Mouse (Mus musculus) embryonic facial prominence, embryonic 15.5 days (tissue): ENCODE data around the gene Fat1. TPM values are rescaled to one million over a fixed set of nuclear protein-coding genes. Genes with fewer than 3 reads are reported as not detected.
A peak's percentile ranks its signal among the peaks of the same experiment; 100 is the strongest.

ENCODE experiments used
- ATAC-seq: fragments of 200-750 bp; cut with Nextera tagmentation; 2 replicates; pipeline ENCODE4 v1.8.0; 2017; ENCODE audit warnings: low read depth, moderate TSS enrichment; ENCODE audit not compliant: insufficient number of reproducible peaks, low FRiP score, low TSS enrichment
- H3K27ac ChIP-seq: fragments of 300-500 bp; sonication (generic); replicated peaks from 2 replicates; pipeline ENCODE4 v1.5.1; 2015; ENCODE audit warnings: mild to moderate bottlenecking, inconsistent platforms
- H3K27me3 ChIP-seq: fragments of 300-500 bp; sonication (generic); 2 replicates; pipeline ENCODE4 v1.6.1; 2015; ENCODE audit warnings: inconsistent platforms
- H3K36me3 ChIP-seq: fragments of 300-500 bp; sonication (generic); 2 replicates; pipeline ENCODE4 v1.6.1; 2015; ENCODE audit warnings: mild to moderate bottlenecking, inconsistent platforms
- H3K4me1 ChIP-seq: fragments of 300-500 bp; sonication (generic); 2 replicates; pipeline ENCODE4 v1.6.1; 2015; ENCODE audit warnings: inconsistent platforms
- H3K4me2 ChIP-seq: fragments of 300-500 bp; sonication (generic); replicated peaks from 2 replicates; pipeline ENCODE4 v1.6.1; 2015; ENCODE audit warnings: mild to moderate bottlenecking, inconsistent platforms
- H3K4me3 ChIP-seq: fragments of 300-500 bp; sonication (generic); replicated peaks from 2 replicates; pipeline ENCODE4 v1.5.1; 2015; ENCODE audit warnings: mild to moderate bottlenecking, inconsistent platforms
- H3K9ac ChIP-seq: fragments of 300-500 bp; sonication (generic); 2 replicates; pipeline ENCODE4 v1.6.1; 2015; ENCODE audit warnings: inconsistent platforms
- H3K9me3 ChIP-seq: fragments of 300-500 bp; sonication (generic); replicated peaks from 2 replicates; pipeline ENCODE4 v1.6.1; 2016; ENCODE audit warnings: inconsistent platforms
- WGBS: fragments of 180-500 bp; shearing (Covaris S2); methylation state at CpG from one replicate; pipeline ENCODE4 v1.1.7; 2015; 5-methylcytosine and 5-hydroxymethylcytosine counted together
- polyA plus RNA-seq: library from polyadenylated mRNA; unstranded; fragments of >200 nt; fragmentation: Nextera tagmentation; extraction: Ambion mirVana; gene quantifications from 2 replicates; pipeline ENCODE4 v1.2.1, GENCODE M21; 2015

The Fat1 gene
- polyA plus RNA-seq, 1 experiment from 2014 or later, result 24.8 TPM

DNA sequence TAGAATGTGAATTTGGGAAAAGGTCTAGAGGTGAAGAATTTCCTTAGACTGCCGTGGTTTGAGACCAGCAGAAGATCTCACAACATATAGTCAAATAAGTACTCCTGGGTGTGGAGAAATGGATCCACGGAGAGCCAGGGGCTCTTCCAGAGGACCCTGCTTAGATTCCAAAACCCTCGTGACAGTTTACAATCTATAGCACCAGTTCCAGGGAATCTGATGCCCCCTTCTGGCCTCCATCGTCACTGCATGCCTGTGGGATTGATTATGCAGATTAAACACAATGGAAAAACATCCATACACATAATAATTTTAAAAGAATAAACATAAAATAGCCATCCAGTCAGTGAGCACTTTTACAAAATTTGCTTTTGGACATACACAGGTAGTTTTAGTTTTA lies 75.4 kb downstream of the Fat1 start:
- ATAC-seq, result no peak
- Histone ChIP-seq H3K4me3 (no peak overlapping the region), H3K9me3 (no peaks in the 10 kb centered on the region), H3K4me1 (no peaks in the 10 kb centered on the region), H3K27ac (no peak overlapping the region), H3K4me2 (no peak overlapping the region), H3K27me3 (no peaks in the 10 kb centered on the region), H3K9ac (no peak overlapping the region), H3K36me3 (peaks cover 53% of the 10 kb centered on the region)
- 26% methylated on average over 4 of the region's 4 CpGs for WGBS

DNA sequence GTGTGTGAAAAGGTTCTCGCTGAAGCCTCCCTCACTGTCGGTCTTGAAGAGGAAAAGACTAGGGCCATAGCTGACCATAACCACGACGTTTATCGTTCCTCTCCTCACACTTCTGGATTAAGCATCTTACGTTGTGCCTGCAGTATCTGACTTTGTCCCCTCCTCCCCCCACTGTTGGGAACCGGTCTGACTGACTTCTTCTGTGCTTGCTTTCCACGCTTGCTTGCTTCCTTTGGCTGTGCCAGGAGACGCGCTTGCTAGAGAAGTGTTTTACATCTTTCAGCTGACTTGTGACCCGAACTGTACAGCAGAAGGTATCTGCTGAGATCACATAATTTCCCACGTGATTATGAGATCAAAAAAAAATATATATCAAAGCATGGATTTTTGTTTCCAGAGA lies 76.5 kb downstream of the Fat1 start:
- H3K9me3 ChIP-seq, result no peaks in the 10 kb centered on the region
- H3K4me1 ChIP-seq, result no peaks in the 10 kb centered on the region
- no peak overlapping the region for H3K4me2 ChIP-seq
- WGBS, result 83% methylated on average over 12 of the region's 12 CpGs
- no peak overlapping the region for H3K27ac ChIP-seq
- H3K27me3 ChIP-seq, result no peaks in the 10 kb centered on the region
- H3K36me3 ChIP-seq, result peaks cover 55% of the 10 kb centered on the region
- no peak for ATAC-seq
- no peak overlapping the region for H3K9ac ChIP-seq
- no peak overlapping the region for H3K4me3 ChIP-seq

DNA sequence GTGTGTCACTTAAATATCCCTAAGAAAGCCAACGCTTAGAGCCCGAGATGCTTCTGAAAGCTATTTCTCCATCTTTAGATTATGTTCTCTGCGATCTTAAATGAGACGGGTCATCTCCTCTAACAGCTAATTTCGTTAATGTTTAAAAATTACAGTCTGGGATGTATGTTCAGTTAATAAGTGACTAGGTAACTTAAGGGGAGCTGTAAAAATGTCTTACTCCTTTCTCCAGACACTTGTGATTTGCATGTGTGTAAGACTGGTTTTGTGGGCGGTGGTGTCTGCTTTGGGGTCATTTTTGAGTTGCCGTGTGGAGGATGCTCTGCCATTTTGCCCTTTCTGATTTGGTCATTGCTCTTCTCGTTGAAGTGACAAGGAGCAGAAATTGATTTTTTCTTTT lies 78.6 kb downstream of the Fat1 start:
- 93% methylated on average over 8 of the region's 8 CpGs for WGBS
- Histone ChIP-seq H3K4me1 (no peaks in the 10 kb centered on the region), H3K36me3 (peaks cover 66% of the 10 kb centered on the region)

DNA sequence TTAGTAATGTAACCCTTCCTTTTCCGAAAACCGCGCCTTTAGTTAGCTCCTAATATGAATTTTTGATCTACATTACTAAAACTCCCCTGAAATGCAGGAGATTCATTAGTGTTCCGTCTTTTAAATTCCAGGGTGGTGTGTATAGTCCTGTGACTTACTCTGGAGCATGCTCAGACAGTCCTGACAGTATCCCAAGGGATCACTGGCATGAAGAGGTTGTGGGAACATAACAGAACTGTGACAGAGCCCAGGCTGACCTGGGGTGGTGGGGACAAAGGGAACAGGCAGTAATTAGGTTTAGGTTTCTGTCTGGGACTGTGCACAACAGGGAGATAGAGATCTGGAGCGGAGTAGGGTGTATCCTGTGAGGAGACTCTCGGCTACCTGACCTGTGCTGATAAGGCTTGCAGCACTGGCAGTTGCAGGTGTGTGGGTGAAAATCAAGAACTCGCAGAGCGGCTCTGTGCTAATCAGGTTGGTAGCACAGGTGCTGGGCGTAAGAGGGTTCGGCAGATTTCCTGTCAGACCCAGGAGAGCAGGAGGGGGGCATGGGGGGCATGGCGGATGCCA lies 79.3 kb downstream of the Fat1 start:
- H3K9me3 ChIP-seq, result no peaks in the 10 kb centered on the region
- H3K4me3 ChIP-seq, result no peak overlapping the region
- ATAC-seq, result no peak
- no peaks in the 10 kb centered on the region for H3K27me3 ChIP-seq
- WGBS, result 86% methylated on average over 11 of the region's 11 CpGs
- H3K9ac ChIP-seq, result no peak overlapping the region
- H3K4me2 ChIP-seq, result no peak overlapping the region
- no peaks in the 10 kb centered on the region for H3K4me1 ChIP-seq
- H3K27ac ChIP-seq, result no peak overlapping the region
- H3K36me3 ChIP-seq, result peaks cover 71% of the 10 kb centered on the region

More for the DNA sequence above, 78.6 kb downstream of the Fat1 start:
- Histone ChIP-seq H3K4me2 (no peak overlapping the region), H3K4me3 (no peak overlapping the region), H3K9me3 (no peaks in the 10 kb centered on the region), H3K27ac (no peak overlapping the region), H3K9ac (no peak overlapping the region), H3K27me3 (no peaks in the 10 kb centered on the region)
- ATAC-seq, result no peak

DNA sequence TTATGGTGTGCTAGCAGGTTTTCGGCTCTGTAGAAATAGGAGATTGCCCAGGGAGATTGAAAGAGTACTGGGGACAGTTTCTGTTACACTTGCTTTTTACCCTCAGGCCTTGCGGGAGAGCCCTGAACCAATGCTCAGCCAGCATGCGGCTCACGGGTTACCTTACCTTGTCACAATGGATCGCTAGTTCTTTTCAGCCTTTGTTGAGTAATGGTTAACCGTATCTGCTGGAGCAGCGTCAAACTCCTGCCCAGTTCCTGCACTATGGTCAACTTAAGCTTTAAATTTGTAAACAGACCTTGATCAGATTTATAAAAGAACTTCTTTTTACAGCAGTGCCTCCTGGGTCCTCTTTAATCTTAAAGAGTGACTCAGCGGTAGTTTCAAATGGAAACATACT lies 80.6 kb downstream of the Fat1 start:
- Histone ChIP-seq H3K9me3 (no peaks in the 10 kb centered on the region), H3K27me3 (no peaks in the 10 kb centered on the region), H3K9ac (no peak overlapping the region), H3K27ac (no peak overlapping the region), H3K4me3 (no peak overlapping the region), H3K36me3 (peaks cover 61% of the 10 kb centered on the region), H3K4me2 (no peak overlapping the region), H3K4me1 (no peaks in the 10 kb centered on the region)
- WGBS, result 85% methylated on average over 8 of the region's 8 CpGs
- ATAC-seq, result no peak

DNA sequence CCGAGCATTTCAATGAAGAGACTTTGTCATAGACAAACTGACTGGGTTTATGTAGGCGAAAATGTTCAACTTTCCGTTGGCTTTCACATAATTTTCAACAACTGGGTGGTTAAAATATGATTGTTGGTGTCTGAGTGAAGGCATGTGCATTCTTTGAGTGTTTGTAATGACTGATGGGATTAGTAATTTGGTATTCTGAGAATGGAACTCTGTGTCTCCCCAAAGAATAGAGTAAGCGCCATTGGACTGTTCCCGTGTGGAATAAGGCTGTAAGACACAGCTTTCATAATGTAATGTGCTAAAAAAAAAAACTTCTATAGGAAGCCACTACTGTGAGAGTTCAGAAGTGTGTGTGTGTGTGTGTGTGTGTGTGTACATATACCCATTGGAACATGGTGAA lies 84.0 kb downstream of the Fat1 start:
- H3K27me3 ChIP-seq, result no peaks in the 10 kb centered on the region
- H3K4me3 ChIP-seq, result no peak overlapping the region
- H3K9ac ChIP-seq, result no peak overlapping the region
- 55% methylated on average over 5 of the region's 5 CpGs for WGBS
- H3K4me1 ChIP-seq, result no peaks in the 10 kb centered on the region
- no peak overlapping the region for H3K4me2 ChIP-seq
- ATAC-seq, result no peak
- H3K36me3 ChIP-seq, result peaks cover 52% of the 10 kb centered on the region
- no peak overlapping the region for H3K27ac ChIP-seq
- peaks cover 9% of the 10 kb centered on the region for H3K9me3 ChIP-seq

DNA sequence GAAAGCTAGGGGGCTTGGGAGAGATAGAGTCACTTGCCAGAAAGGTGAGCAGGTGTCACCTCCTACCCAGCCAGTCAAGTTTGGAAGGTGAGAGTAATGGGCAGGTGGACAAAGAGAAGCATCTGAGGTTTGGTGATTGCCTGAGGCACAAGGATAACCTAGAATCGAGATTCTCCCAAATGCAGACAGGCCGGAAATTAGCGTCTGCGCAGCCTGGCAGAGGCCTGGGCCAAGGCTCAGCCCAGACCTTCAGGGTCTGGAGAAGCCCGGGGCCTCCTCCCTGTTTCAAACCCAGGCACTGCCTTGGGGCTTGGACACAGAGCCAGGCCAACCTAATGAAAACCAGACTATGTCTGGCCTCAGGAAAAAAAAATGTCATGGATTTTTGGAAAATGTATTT lies 85.9 kb downstream of the Fat1 start:
- Histone ChIP-seq H3K4me3 (no peak overlapping the region), H3K27ac (0 out of 2 replicates have a peak overlapping the region, but pooled peaks have one; percentile 2), H3K27me3 (no peaks in the 10 kb centered on the region), H3K4me1 (no peaks in the 10 kb centered on the region), H3K36me3 (peaks cover 64% of the 10 kb centered on the region), H3K4me2 (no peak overlapping the region), H3K9ac (no peak overlapping the region), H3K9me3 (peaks cover 9% of the 10 kb centered on the region)
- ATAC-seq, result no peak
- 45% methylated on average over 5 of the region's 5 CpGs for WGBS

DNA sequence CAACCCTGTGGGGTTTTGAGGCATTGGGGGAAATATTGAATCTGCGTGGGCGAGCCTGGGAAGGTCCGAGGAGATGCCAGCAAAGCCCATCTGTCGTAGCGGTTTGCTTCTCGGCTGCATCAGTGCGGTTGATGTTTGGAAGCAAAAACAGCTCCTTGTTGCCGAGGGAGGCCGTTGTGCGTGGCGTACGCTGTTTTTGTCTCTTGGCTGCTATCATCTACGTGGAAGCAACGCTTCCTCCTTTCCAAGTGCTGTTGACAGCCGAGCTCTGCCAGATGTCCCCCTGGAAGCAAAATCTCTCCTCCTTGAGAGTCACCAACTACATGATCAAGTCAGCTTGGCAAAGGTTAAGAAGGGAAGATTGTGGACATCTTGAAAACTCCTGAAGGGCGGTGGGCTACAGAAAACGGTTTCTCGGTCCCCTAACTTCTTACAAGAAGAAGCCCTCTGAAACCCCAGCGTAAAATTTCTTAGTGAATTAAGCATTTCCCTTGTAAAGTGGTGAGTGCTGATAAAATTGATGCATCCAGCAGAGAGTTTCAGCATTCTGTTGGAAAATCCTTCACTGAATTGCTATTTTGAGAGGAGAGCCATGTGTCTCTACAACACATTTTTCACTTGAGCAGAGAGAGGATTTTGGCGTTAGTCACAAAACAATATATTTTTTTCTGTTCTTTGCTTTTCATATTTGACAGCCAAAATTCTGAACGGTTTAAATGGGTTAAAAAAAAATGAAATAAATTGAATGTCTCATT lies 86.8 kb downstream of the Fat1 start:
- Histone ChIP-seq H3K27me3 (no peaks in the 10 kb centered on the region), H3K4me2 (no peak overlapping the region), H3K9me3 (peaks cover 9% of the 10 kb centered on the region), H3K9ac (no peak overlapping the region), H3K4me3 (no peak overlapping the region), H3K36me3 (peaks cover 71% of the 10 kb centered on the region), H3K4me1 (no peaks in the 10 kb centered on the region), H3K27ac (no peak overlapping the region)
- WGBS, result 83% methylated on average over 21 of the region's 21 CpGs
- no peak for ATAC-seq

DNA sequence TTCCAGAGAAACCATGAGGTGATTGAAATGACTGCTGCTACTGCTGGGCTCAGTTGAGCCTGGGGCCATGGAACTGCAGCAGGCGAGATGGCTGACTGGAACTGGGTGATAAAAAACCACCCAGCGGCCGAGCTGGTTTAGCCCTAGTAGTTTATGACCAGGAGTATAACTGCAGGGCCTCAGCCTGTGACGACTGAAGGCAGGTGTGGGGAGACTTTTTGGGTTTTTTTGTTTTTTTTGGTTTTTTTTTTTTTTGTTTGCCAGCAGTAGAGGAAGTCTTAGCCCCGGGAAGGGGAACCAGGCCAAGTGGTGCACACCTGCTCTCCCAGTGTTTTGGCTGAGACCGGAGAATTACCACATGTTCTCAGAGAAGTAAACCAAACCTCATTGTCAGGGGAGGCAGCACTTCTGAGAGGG lies 92.8 kb downstream of the Fat1 start:
- no peaks in the 10 kb centered on the region for H3K27me3 ChIP-seq
- H3K36me3 ChIP-seq, result peaks cover 75% of the 10 kb centered on the region
- no peaks in the 10 kb centered on the region for H3K4me1 ChIP-seq
- ATAC-seq, result no peak
- no peak overlapping the region for H3K4me2 ChIP-seq
- no peak overlapping the region for H3K4me3 ChIP-seq
- H3K9me3 ChIP-seq, result peaks cover 9% of the 10 kb centered on the region
- no peak overlapping the region for H3K27ac ChIP-seq
- 49% methylated on average over 6 of the region's 6 CpGs for WGBS
- H3K9ac ChIP-seq, result no peak overlapping the region

DNA sequence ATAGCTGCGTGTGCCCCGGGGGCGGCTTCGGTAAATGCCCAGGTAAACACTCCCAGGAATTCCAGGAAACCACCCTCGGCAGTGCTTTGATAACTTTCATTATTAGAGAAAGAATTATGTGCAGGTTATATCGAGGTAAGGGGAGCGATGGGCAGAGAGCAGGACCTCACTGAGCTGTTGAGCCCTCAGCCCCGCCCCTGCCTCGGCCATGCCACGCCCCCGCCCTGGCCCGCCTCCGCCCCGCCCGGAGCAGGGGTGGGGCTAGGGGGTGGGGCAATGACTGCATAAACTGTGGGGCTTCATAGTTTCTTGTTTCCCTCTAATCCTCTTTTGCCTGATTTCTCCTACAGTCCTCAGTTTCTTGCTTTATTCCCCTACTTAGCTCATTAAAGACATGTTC lies 103.1 kb downstream of the Fat1 start:
- no peaks in the 10 kb centered on the region for H3K27me3 ChIP-seq
- H3K27ac ChIP-seq, result no peak overlapping the region
- H3K4me3 ChIP-seq, result no peak overlapping the region
- ATAC-seq, result no peak
- H3K4me2 ChIP-seq, result no peak overlapping the region
- no peaks in the 10 kb centered on the region for H3K4me1 ChIP-seq
- WGBS, result 80% methylated on average over 15 of the region's 15 CpGs
- peaks cover 94% of the 10 kb centered on the region for H3K36me3 ChIP-seq
- no peaks in the 10 kb centered on the region for H3K9me3 ChIP-seq
- H3K9ac ChIP-seq, result no peak overlapping the region

DNA sequence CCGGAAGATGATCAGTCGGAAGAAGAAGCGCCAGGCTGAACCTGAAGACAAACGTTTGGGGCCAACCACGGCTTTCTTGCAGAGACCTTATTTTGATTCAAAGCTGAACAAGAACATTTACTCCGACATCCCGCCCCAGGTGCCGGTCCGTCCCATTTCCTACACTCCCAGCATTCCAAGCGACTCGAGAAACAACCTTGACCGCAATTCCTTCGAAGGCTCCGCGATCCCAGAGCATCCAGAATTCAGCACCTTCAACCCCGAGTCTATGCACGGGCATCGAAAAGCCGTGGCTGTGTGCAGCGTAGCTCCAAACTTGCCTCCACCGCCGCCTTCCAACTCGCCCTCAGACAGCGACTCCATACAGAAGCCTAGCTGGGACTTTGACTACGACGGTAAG lies 108.9 kb downstream of the Fat1 start:
- no peaks in the 10 kb centered on the region for H3K27me3 ChIP-seq
- H3K36me3 ChIP-seq, result peaks cover 81% of the 10 kb centered on the region
- no peaks in the 10 kb centered on the region for H3K4me1 ChIP-seq
- no peaks in the 10 kb centered on the region for H3K9me3 ChIP-seq
- ATAC-seq, result no peak
- H3K4me2 ChIP-seq, result no peak overlapping the region
- no peak overlapping the region for H3K27ac ChIP-seq
- H3K4me3 ChIP-seq, result no peak overlapping the region
- 93% methylated on average over 26 of the region's 26 CpGs for WGBS
- H3K9ac ChIP-seq, result no peak overlapping the region

DNA sequence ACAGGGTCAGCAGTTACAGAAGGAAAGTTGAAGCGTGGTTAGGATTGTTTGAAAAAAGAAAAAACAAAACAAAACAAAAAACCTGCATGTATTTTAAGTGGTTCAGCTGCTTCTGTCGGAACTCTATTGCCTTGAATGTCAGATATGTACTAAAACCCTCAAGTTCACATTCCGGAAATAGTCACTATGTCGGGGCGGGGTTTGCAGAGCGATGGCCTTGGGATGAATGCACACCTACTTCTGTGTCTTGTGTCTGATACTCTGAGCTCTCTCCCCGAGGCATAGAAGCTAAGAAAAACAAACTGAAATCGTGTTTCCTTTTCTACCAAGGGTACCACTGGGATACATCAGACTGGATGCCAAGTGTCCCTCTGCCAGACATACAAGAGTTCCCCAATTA lies 115.2 kb downstream of the Fat1 start:
- Histone ChIP-seq H3K4me2 (no peak overlapping the region), H3K27ac (no peak overlapping the region), H3K4me3 (no peak overlapping the region), H3K4me1 (no peaks in the 10 kb centered on the region), H3K9me3 (no peaks in the 10 kb centered on the region), H3K27me3 (no peaks in the 10 kb centered on the region), H3K9ac (no peak overlapping the region), H3K36me3 (peaks cover 80% of the 10 kb centered on the region)
- ATAC-seq, result no peak
- WGBS, result 81% methylated on average over 8 of the region's 8 CpGs
